Mouse (Mus musculus) heart, adult 2 months (tissue): ENCODE data around the gene Rps6ka5.

Experiments used
- CTCF ChIP-seq: fragments of 200-600 bp; IDR thresholded peaks from 2 replicates; pipeline ENCODE4 v1.8.1; 2022; ENCODE audit warnings: antibody characterized with exemption, mild to moderate bottlenecking, moderate library complexity
- EP300 ChIP-seq: fragments of 200-500 bp; IDR thresholded peaks from 2 replicates; pipeline ENCODE4 v1.6.1; 2011; ENCODE audit warnings: low read depth, low read length, control low read depth; ENCODE audit not compliant: insufficient read depth
- POLR2A ChIP-seq: fragments of 200-500 bp; IDR thresholded peaks from 2 replicates; pipeline ENCODE4 v1.6.1; 2011; ENCODE audit warnings: mild to moderate bottlenecking, low read depth, low read length, control low read depth; ENCODE audit not compliant: insufficient read depth

GRCm38 (mm10) chr12:100724182-100724581, 2.6 kb downstream of the Rps6ka5 start:
- no peak for TF ChIP-seq CTCF
- TF ChIP-seq EP300: no peak
- no peak for TF ChIP-seq POLR2A
